Mouse (Mus musculus) embryonic facial prominence, embryonic 14.5 days (tissue): ENCODE results near the gene Akap1. TPM values are rescaled to one million over a fixed set of nuclear protein-coding genes. Genes with fewer than 3 reads are reported as not detected.
A peak's percentile ranks its signal among the peaks of the same experiment; 100 is the strongest.
"Not testable (repeated sequence)": the region's sequence is repeated elsewhere in the genome, so short reads cannot be mapped to it uniquely, and the experiment has no call there.

Source experiments
- ATAC-seq: fragments of 200-750 bp; cut with Nextera tagmentation; 2 replicates; pipeline ENCODE4 v1.8.0; 2017; ENCODE audit warnings: low read depth, moderate number of reproducible peaks, moderate TSS enrichment
- DNase-seq: peaks from one replicate; pipeline ENCODE4 v3.0.0-alpha.2; 2015; ENCODE audit warnings: low spot score
- H3K27ac ChIP-seq: fragments of 300-500 bp; sonication (generic); replicated peaks from 2 replicates; pipeline ENCODE4 v1.5.1; 2014; ENCODE audit warnings: low read depth, mild to moderate bottlenecking, low read length, moderate library complexity
- H3K27me3 ChIP-seq: fragments of 300-500 bp; sonication (generic); replicated peaks from 2 replicates; pipeline ENCODE4 v1.6.1; 2014; ENCODE audit warnings: low read length; ENCODE audit not compliant: control insufficient read depth, insufficient read depth
- H3K36me3 ChIP-seq: fragments of 300-500 bp; sonication (generic); 2 replicates; pipeline ENCODE4 v1.6.1; 2014; ENCODE audit warnings: low read length, mixed read lengths; ENCODE audit not compliant: control insufficient read depth, insufficient read depth
- H3K4me1 ChIP-seq: fragments of 300-500 bp; sonication (generic); 2 replicates; pipeline ENCODE4 v1.6.1; 2014; ENCODE audit warnings: antibody characterized with exemption, low read length; ENCODE audit not compliant: control insufficient read depth, insufficient read depth
- H3K4me2 ChIP-seq: fragments of 300-500 bp; sonication (generic); 2 replicates; pipeline ENCODE4 v1.6.1; 2014; ENCODE audit warnings: low read depth, mild to moderate bottlenecking, low read length, moderate library complexity, mixed read lengths
- H3K4me3 ChIP-seq: fragments of 300-500 bp; sonication (generic); 2 replicates; pipeline ENCODE4 v1.5.1; 2014; ENCODE audit warnings: low read depth, mild to moderate bottlenecking, low read length
- H3K9ac ChIP-seq: fragments of 300-500 bp; sonication (generic); 2 replicates; pipeline ENCODE4 v1.6.1; 2014; ENCODE audit warnings: low read depth, mild to moderate bottlenecking, low read length, moderate library complexity, mixed read lengths
- H3K9me3 ChIP-seq: fragments of 300-500 bp; sonication (generic); 2 replicates; pipeline ENCODE4 v1.6.1; 2016; ENCODE audit warnings: low read length; ENCODE audit not compliant: control insufficient read depth
- WGBS: fragments of 180-500 bp; shearing (Covaris S2); extraction: QIAGEN DNeasy Blood & Tissue Kit; methylation state at CpG from one replicate; pipeline ENCODE4 v1.1.7; 2014; 5-methylcytosine and 5-hydroxymethylcytosine counted together
- polyA plus RNA-seq: library from polyadenylated mRNA; unstranded; fragments of >200 nt; fragmentation: Nextera tagmentation; extraction: Ambion mirVana; gene quantifications from 2 replicates; pipeline ENCODE4 v1.2.1, GENCODE M21; 2014

Gene Akap1
- polyA plus RNA-seq, 1 experiment from 2014 or later = 28.2 TPM

GRCm38 (mm10) chr11:88891921-88892561 lies 27.7 kb upstream of the Akap1 start:
- not testable (repeated sequence) for H3K4me1 ChIP-seq, ATAC-seq, DNase-seq, H3K27me3 ChIP-seq, H3K9ac ChIP-seq, H3K36me3 ChIP-seq, H3K4me2 ChIP-seq, H3K27ac ChIP-seq, H3K9me3 ChIP-seq, H3K4me3 ChIP-seq
- WGBS = 91% methylated on average over 11 of the region's 24 CpGs

- H3K36me3 ChIP-seq, ATAC-seq: not testable (repeated sequence)
- 96% methylated on average over 5 of the region's 12 CpGs for WGBS
These were observed 27.1 kb upstream of the Akap1 start for GRCm38 (mm10) chr11:88891446-88891845.

GRCm38 (mm10) chr11:88890904-88891303 lies 26.5 kb upstream of the Akap1 start:
- not testable (repeated sequence) for H3K36me3 ChIP-seq, H3K27me3 ChIP-seq, ATAC-seq, H3K4me3 ChIP-seq, H3K9me3 ChIP-seq, DNase-seq, H3K27ac ChIP-seq, H3K9ac ChIP-seq, H3K4me2 ChIP-seq, H3K4me1 ChIP-seq
- 97% methylated on average over 6 of the region's 11 CpGs for WGBS

More at GRCm38 (mm10) chr11:88891446-88891845, 27.1 kb upstream of the Akap1 start:
- DNase-seq, H3K9ac ChIP-seq, H3K27me3 ChIP-seq, H3K4me2 ChIP-seq, H3K4me3 ChIP-seq, H3K4me1 ChIP-seq, H3K27ac ChIP-seq, H3K9me3 ChIP-seq: not testable (repeated sequence)

GRCm38 (mm10) chr11:88888996-88889395 lies 24.6 kb upstream of the Akap1 start:
- H3K27ac ChIP-seq = no peak overlapping the region
- no peak overlapping the region for H3K9ac ChIP-seq
- H3K4me2 ChIP-seq = no peak overlapping the region
- no peaks in the 10 kb centered on the region for H3K9me3 ChIP-seq
- ATAC-seq (no peak), DNase-seq (no peak)
- no peaks in the 10 kb centered on the region for H3K36me3 ChIP-seq
- no peaks in the 10 kb centered on the region for H3K27me3 ChIP-seq
- H3K4me3 ChIP-seq = no peak overlapping the region
- no peaks in the 10 kb centered on the region for H3K4me1 ChIP-seq
- WGBS = 80% methylated on average over 2 of the region's 2 CpGs

- 61% methylated on average over 8 of the region's 8 CpGs for WGBS
- Histone ChIP-seq H3K27ac (no peak overlapping the region), H3K9ac (no peak overlapping the region), H3K4me3 (no peak overlapping the region), H3K4me1 (no peaks in the 10 kb centered on the region), H3K27me3 (no peaks in the 10 kb centered on the region), H3K9me3 (no peaks in the 10 kb centered on the region), H3K36me3 (no peaks in the 10 kb centered on the region), H3K4me2 (no peak overlapping the region)
- ATAC-seq = no peak
- DNase-seq = peak; percentile 22
These were observed 20.1 kb upstream of the Akap1 start for GRCm38 (mm10) chr11:88884376-88885065.

GRCm38 (mm10) chr11:88878011-88878410 lies 13.6 kb upstream of the Akap1 start:
- ATAC-seq (no peak), DNase-seq (no peak)
- 90% methylated on average over 12 of the region's 12 CpGs for WGBS
- H3K27me3 ChIP-seq = peaks cover 3% of the 10 kb centered on the region; the same call in 1 of the 2 replicates
- no peak overlapping the region for H3K4me3 ChIP-seq
- H3K4me1 ChIP-seq = no peaks in the 10 kb centered on the region
- no peaks in the 10 kb centered on the region for H3K36me3 ChIP-seq
- H3K4me2 ChIP-seq = no peak overlapping the region
- H3K27ac ChIP-seq = no peak overlapping the region
- H3K9ac ChIP-seq = no peak overlapping the region
- no peaks in the 10 kb centered on the region for H3K9me3 ChIP-seq

- DNase-seq (peak; percentile 42), ATAC-seq (no peak)
- Histone ChIP-seq H3K36me3 (no peaks in the 10 kb centered on the region), H3K4me3 (peak overlapping the region; percentile 32), H3K4me2 (peak overlapping the region; percentile 55), H3K4me1 (no peaks in the 10 kb centered on the region), H3K27ac (no peak overlapping the region), H3K9me3 (no peaks in the 10 kb centered on the region), H3K27me3 (peaks cover 8% of the 10 kb centered on the region; the same call in 1 of the 2 replicates), H3K9ac (peak overlapping the region; percentile 34; the same call in 1 of the 2 replicates)
- 2% methylated on average over 10 of the region's 10 CpGs for WGBS
These were observed 9.3 kb upstream of the Akap1 start for GRCm38 (mm10) chr11:88873667-88874030.

- Histone ChIP-seq H3K4me2 (peak overlapping the region; percentile 55), H3K27me3 (peaks cover 8% of the 10 kb centered on the region; the same call in 1 of the 2 replicates), H3K27ac (no peak overlapping the region), H3K9ac (peak overlapping the region; percentile 34; the same call in 1 of the 2 replicates), H3K36me3 (no peaks in the 10 kb centered on the region), H3K4me3 (peak overlapping the region; percentile 32), H3K9me3 (no peaks in the 10 kb centered on the region), H3K4me1 (no peaks in the 10 kb centered on the region)
- WGBS = 4% methylated on average over 20 of the region's 20 CpGs
- ATAC-seq = no peak
- no peak for DNase-seq
These were observed 8.8 kb upstream of the Akap1 start for GRCm38 (mm10) chr11:88873027-88873666.
